Mouse (Mus musculus) embryonic fibroblast, embryonic 13.5 days (primary cell): Measurements from ENCODE around the gene Ier2.

Source experiments
- CTCF ChIP-seq: IDR thresholded peaks from 2 replicates; pipeline ENCODE4 v1.5.1; 2011; ENCODE audit warnings: mild to moderate bottlenecking, control low read depth, low read length, moderate library complexity, borderline replicate concordance; ENCODE audit not compliant: insufficient read depth
- POLR2A ChIP-seq: IDR thresholded peaks from 2 replicates; pipeline ENCODE4 v1.6.1; 2011; ENCODE audit warnings: low read depth, mild to moderate bottlenecking, control low read depth, low read length, moderate library complexity

- TF ChIP-seq POLR2A = no peak
- no peak for TF ChIP-seq CTCF
These were observed 7.1 kb downstream of the Ier2 start for GRCm38 (mm10) chr8:84655336-84656190.
